ENCODE assay signal across 7 mouse cellular contexts in the genomic region with DNA sequence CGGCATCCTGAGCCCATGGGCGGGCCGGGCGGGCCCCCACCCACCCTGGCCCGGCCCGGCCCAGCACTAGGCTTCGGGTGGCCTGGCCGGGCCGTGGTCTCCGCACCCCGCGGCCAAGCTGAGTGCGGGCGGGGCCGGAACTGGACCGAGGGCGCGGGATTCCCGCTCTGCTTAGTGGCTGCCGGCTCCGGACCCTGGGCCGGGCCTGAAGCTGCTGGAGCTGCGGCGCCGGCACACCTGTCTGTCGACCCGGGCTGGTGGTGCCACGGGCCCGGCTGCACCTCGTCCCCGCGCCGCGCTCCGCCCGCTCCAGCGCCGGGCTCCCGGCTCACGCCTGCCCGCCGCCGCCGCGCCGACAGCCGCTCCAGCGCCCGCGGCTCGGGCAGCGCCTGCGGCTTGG. TPM values are rescaled to one million over a fixed set of nuclear protein-coding genes. Genes with fewer than 3 reads are reported as not detected.
DNase-seq lines count a peak whose midpoint lies in the region; ATAC-seq and TF ChIP-seq lines count a peak whose summit lies in the region.

Gene Kcnh2, minus strand, starts transcription at position 327 of the 400 bp plus-strand sequence.

- H3K36me3 ChIP-seq in spleen, adult 2 months (ENCODE audit: control insufficient read depth, insufficient read depth, low read length): no peaks in the 10 kb centered on the region
- H3K36me3 ChIP-seq in forebrain, embryonic 10.5 days (replicated peaks): no peaks in the 10 kb centered on the region
- H3K36me3 ChIP-seq in hindbrain, embryonic 14.5 days (replicated peaks; ENCODE audit: control insufficient read depth, insufficient read depth): peaks cover under 1% of the 10 kb centered on the region; the same call in 1 of the 2 replicates
- H3K36me3 ChIP-seq in liver, embryonic 16.5 days (ENCODE audit: control insufficient read depth, insufficient read depth): no peaks in the 10 kb centered on the region

- no peak for TF ChIP-seq POLR2A in spleen, adult 2 months (IDR thresholded peaks at IDR 0.05; ENCODE audit: low read depth, low read length)

- 0% methylated on average over 27 of the region's 53 CpGs for WGBS in spleen, adult 2 months
- under 1% methylated on average over 51 of the region's 53 CpGs for WGBS in forebrain, embryonic 10.5 days
- WGBS in hindbrain, embryonic 14.5 days: 0% methylated on average over 28 of the region's 53 CpGs
- 0% methylated on average over 30 of the region's 53 CpGs for WGBS in liver, embryonic 16.5 days (ENCODE audit: insufficient replicate concordance)

- peak within 1 kb of the TSS; percentile 89 for H3K9ac ChIP-seq in hindbrain, embryonic 14.5 days
- H3K9ac ChIP-seq in liver, embryonic 16.5 days (ENCODE audit: low read depth, low read length): peak within 1 kb of the TSS; percentile 41; the same call in 1 of the 2 replicates

- H3K27ac ChIP-seq in spleen, adult 2 months (ENCODE audit: insufficient read depth, low read length): no peak within 1 kb of the TSS
- peak within 1 kb of the TSS; percentile 86 for H3K27ac ChIP-seq in forebrain, embryonic 10.5 days
- peak within 1 kb of the TSS; percentile 94 for H3K27ac ChIP-seq in hindbrain, embryonic 14.5 days
- H3K27ac ChIP-seq in liver, embryonic 16.5 days (ENCODE audit: low read length): no peak within 1 kb of the TSS

- no peaks in the 10 kb centered on the region for H3K9me3 ChIP-seq in forebrain, embryonic 10.5 days
- no peaks in the 10 kb centered on the region for H3K9me3 ChIP-seq in hindbrain, embryonic 14.5 days (ENCODE audit: control insufficient read depth, low read length)
- no peaks in the 10 kb centered on the region for H3K9me3 ChIP-seq in liver, embryonic 16.5 days (replicated peaks; ENCODE audit: control insufficient read depth, low read length)

- no peak for DNase-seq in spleen, adult 2 months (ENCODE audit: low read depth in 1 of 2, low spot score in 2 of 2)
- no peak for DNase-seq in spleen, postnatal 14 days (ENCODE audit: low spot score in 2 of 2)
- no peak for DNase-seq in forebrain, embryonic 10.5 days (ENCODE audit: extremely low spot score, low spot score)
- no peak for DNase-seq in hindbrain, embryonic 14.5 days (ENCODE audit: low spot score)
- DNase-seq in cerebellum, adult 9-11 months: no peak

- peaks cover 19% of the 10 kb centered on the region for H3K4me1 ChIP-seq in spleen, adult 2 months (ENCODE audit: control insufficient read depth, insufficient read depth, insufficient read length)
- H3K4me1 ChIP-seq in forebrain, embryonic 10.5 days: peaks cover 72% of the 10 kb centered on the region
- peaks cover 48% of the 10 kb centered on the region for H3K4me1 ChIP-seq in hindbrain, embryonic 14.5 days (replicated peaks; ENCODE audit: control insufficient read depth, insufficient read depth, low read length)
- H3K4me1 ChIP-seq in liver, embryonic 16.5 days (ENCODE audit: control insufficient read depth, low read depth, low read length): peaks cover 21% of the 10 kb centered on the region

- H3K4me3 ChIP-seq in spleen, adult 2 months (ENCODE audit: extremely low read depth, insufficient read depth, insufficient read length): peak within 1 kb of the TSS; percentile 43; the same call in 1 of the 2 replicates
- H3K4me3 ChIP-seq in forebrain, embryonic 10.5 days: peak within 1 kb of the TSS; percentile 77
- H3K4me3 ChIP-seq in hindbrain, embryonic 14.5 days (replicated peaks; ENCODE audit: low read length): peak within 1 kb of the TSS; percentile 84
- peak within 1 kb of the TSS; percentile 59 for H3K4me3 ChIP-seq in liver, embryonic 16.5 days (ENCODE audit: low read depth, low read length)

- peak within 1 kb of the TSS; percentile 97 for H3K4me2 ChIP-seq in hindbrain, embryonic 14.5 days (replicated peaks)
- H3K4me2 ChIP-seq in liver, embryonic 16.5 days (ENCODE audit: low read depth, low read length): peak within 1 kb of the TSS; percentile 81

- TF ChIP-seq CTCF in spleen, adult 2 months (IDR thresholded peaks at IDR 0.05; ENCODE audit: extremely low read depth, insufficient read depth, insufficient read length, insufficient replicate concordance): no peak

- ATAC-seq in hindbrain, embryonic 14.5 days (ENCODE audit: low FRiP score): peak; percentile 59
- no peak for ATAC-seq in liver, embryonic 16.5 days (ENCODE audit: low read depth)
- no peak for ATAC-seq in granulocyte monocyte progenitor cell, adult 5-6 weeks (replicated peaks; ENCODE audit: poor library complexity, severe bottlenecking)

- peaks cover 13% of the 10 kb centered on the region for H3K27me3 ChIP-seq in spleen, adult 2 months (ENCODE audit: control insufficient read depth, insufficient read depth, low read length)
- peaks cover 87% of the 10 kb centered on the region for H3K27me3 ChIP-seq in forebrain, embryonic 10.5 days (ENCODE audit: poor library complexity, severe bottlenecking)
- H3K27me3 ChIP-seq in hindbrain, embryonic 14.5 days (ENCODE audit: control insufficient read depth, insufficient read depth, low read length): 0 out of 2 replicates have a peak, but pooled peaks cover 3% of the 10 kb centered on the region
- peaks cover 68% of the 10 kb centered on the region for H3K27me3 ChIP-seq in liver, embryonic 16.5 days (ENCODE audit: control insufficient read depth, insufficient read depth, low read depth, low read length)

RNA-seq across cellular contexts. Expression of gene Kcnh2, which starts in this region (rescaled TPM):
- polyA plus RNA-seq in spleen, adult 2 months (2012; rRNA removed): 5.5 and 8.4 TPM in 2 replicates
- 17.8 and 21.3 TPM in 2 replicates for polyA plus RNA-seq in forebrain, embryonic 10.5 days (2016; fragmentation: Nextera tagmentation; extraction: Ambion mirVana)
- 13.9 and 15.1 TPM in 2 replicates for polyA plus RNA-seq in hindbrain, embryonic 14.5 days (2014; fragmentation: Nextera tagmentation; extraction: Ambion mirVana)
- 0.20 and 0.27 TPM in 2 replicates for polyA plus RNA-seq in liver, embryonic 16.5 days (2015; fragmentation: Nextera tagmentation; extraction: Ambion mirVana)
- not detected in 2 replicates for total RNA-seq in granulocyte monocyte progenitor cell, adult 5-6 weeks (2014; fragmentation: Nextera tagmentation)
- not detected in 2 replicates for total RNA-seq in granulocyte monocyte progenitor cell, adult 5-6 weeks (2017)

Comparison
In these comparisons a context has a peak if more than half of its experiments do, and no peak if none do; other contexts are left out.
1. H3K27ac ChIP-seq: peak in forebrain, embryonic 10.5 days (single experiment) and hindbrain, embryonic 14.5 days (single experiment); none in spleen, adult 2 months (single experiment) and liver, embryonic 16.5 days (single experiment).
2. Peak in every context shown above with its lines, with median percentiles within 50 percentile points of each other: H3K4me3 ChIP-seq.